Mouse (Mus musculus): ENCODE data around the gene Xpo6. TPM values are rescaled to one million over a fixed set of nuclear protein-coding genes. Genes with fewer than 3 reads are reported as not detected.

Gene Xpo6
- total and polyA plus RNA-seq, 2 experiments, result 15.0 to 79.2 TPM

- Histone ChIP-seq H3K27me3 (ENCODE audit: control insufficient read depth, insufficient read depth, low read length) (no peaks in the 10 kb centered on the region), H3K4me1 (ENCODE audit: control insufficient read depth, insufficient read depth, low read length) (peaks cover 19% of the 10 kb centered on the region), H3K36me3 (ENCODE audit: control insufficient read depth, insufficient read depth, low read length) (no peaks in the 10 kb centered on the region), H3K4me3 (ENCODE audit: insufficient read depth, low read depth, low read length) (no peak overlapping the region), H3K79me2 (ENCODE audit: control insufficient read depth, insufficient read depth, low read length) (peaks cover 32% of the 10 kb centered on the region; the same call in 1 of the 2 replicates), H3K9ac (ENCODE audit: low read depth, low read length) (no peak overlapping the region), H3K27ac (replicated peaks; ENCODE audit: insufficient read depth, low read depth, low read length) (peak overlapping the region; percentile 14)
- peak; percentile 46 for DNase-seq (ENCODE audit: extremely low read depth, low read depth, low spot score)
- 51% methylated on average over 3 of the region's 3 CpGs for WGBS
- TF ChIP-seq CTCF (IDR thresholded peaks at IDR 0.05; ENCODE audit: low read depth, low read length), result no peak
- TF ChIP-seq POLR2A (IDR thresholded peaks at IDR 0.05; ENCODE audit: extremely low read depth, insufficient read depth, low read length), result no peak
These were observed 19.3 kb downstream of the Xpo6 start for GRCm38 (mm10) chr7:126180956-126181355.

- Histone ChIP-seq H3K4me3 (ENCODE audit: insufficient read depth, low read depth, low read length) (no peak overlapping the region), H3K27ac (replicated peaks; ENCODE audit: insufficient read depth, low read depth, low read length) (no peak overlapping the region), H3K79me2 (ENCODE audit: control insufficient read depth, insufficient read depth, low read length) (peaks cover 32% of the 10 kb centered on the region; the same call in 1 of the 2 replicates), H3K4me1 (ENCODE audit: control insufficient read depth, insufficient read depth, low read length) (peaks cover 21% of the 10 kb centered on the region), H3K9ac (ENCODE audit: low read depth, low read length) (no peak overlapping the region), H3K27me3 (ENCODE audit: control insufficient read depth, insufficient read depth, low read length) (no peaks in the 10 kb centered on the region), H3K36me3 (ENCODE audit: control insufficient read depth, insufficient read depth, low read length) (0 out of 2 replicates have a peak, but pooled peaks cover 2% of the 10 kb centered on the region)
- DNase-seq (ENCODE audit: extremely low read depth, low read depth, low spot score), result no peak
- no peak for TF ChIP-seq POLR2A (IDR thresholded peaks at IDR 0.05; ENCODE audit: extremely low read depth, insufficient read depth, low read length)
- TF ChIP-seq CTCF (IDR thresholded peaks at IDR 0.05; ENCODE audit: low read depth, low read length), result no peak
These were observed 21.5 kb downstream of the Xpo6 start for GRCm38 (mm10) chr7:126178804-126179203.

GRCm38 (mm10) chr7:126175999-126176398, 24.3 kb downstream of the Xpo6 start:
- H3K9ac ChIP-seq (ENCODE audit: low read depth, low read length), result no peak overlapping the region
- no peak overlapping the region for H3K4me3 ChIP-seq (ENCODE audit: insufficient read depth, low read depth, low read length)
- WGBS, result 94% methylated on average over 12 of the region's 12 CpGs
- no peaks in the 10 kb centered on the region for H3K27me3 ChIP-seq (ENCODE audit: control insufficient read depth, insufficient read depth, low read length)
- no peak for DNase-seq (ENCODE audit: extremely low read depth, low read depth, low spot score)
- peaks cover 2% of the 10 kb centered on the region; the same call in 1 of the 2 replicates for H3K36me3 ChIP-seq (ENCODE audit: control insufficient read depth, insufficient read depth, low read length)
- peaks cover 35% of the 10 kb centered on the region; the same call in 1 of the 2 replicates for H3K79me2 ChIP-seq (ENCODE audit: control insufficient read depth, insufficient read depth, low read length)
- H3K4me1 ChIP-seq (ENCODE audit: control insufficient read depth, insufficient read depth, low read length), result peaks cover 12% of the 10 kb centered on the region
- no peak for TF ChIP-seq CTCF (IDR thresholded peaks at IDR 0.05; ENCODE audit: low read depth, low read length)
- no peak for TF ChIP-seq POLR2A (IDR thresholded peaks at IDR 0.05; ENCODE audit: extremely low read depth, insufficient read depth, low read length)
- H3K27ac ChIP-seq (replicated peaks; ENCODE audit: insufficient read depth, low read depth, low read length), result no peak overlapping the region

DNA sequence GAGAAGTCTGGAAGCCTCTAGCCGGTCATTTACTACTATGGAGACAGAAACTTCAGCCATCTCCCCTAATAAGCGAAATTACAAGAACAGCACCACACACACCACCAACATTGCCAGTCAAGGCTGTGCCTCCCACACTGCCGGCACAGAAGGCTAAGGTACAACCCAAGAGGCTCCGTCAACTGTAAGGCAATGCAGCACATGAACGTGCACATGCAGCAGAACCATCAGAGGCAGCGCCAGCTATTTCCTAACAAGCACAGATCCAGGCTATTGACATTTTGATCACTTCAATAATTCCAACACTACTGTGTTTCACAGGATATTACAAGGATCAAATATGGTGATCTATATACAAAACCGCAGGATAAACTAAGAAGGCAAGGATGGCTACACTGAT, 24.8 kb downstream of the Xpo6 start:
- DNase-seq (ENCODE audit: extremely low read depth, low read depth, low spot score), result peak; percentile 89
- Histone ChIP-seq H3K4me1 (ENCODE audit: control insufficient read depth, insufficient read depth, low read length) (peaks cover 8% of the 10 kb centered on the region), H3K27me3 (ENCODE audit: control insufficient read depth, insufficient read depth, low read length) (no peaks in the 10 kb centered on the region), H3K36me3 (ENCODE audit: control insufficient read depth, insufficient read depth, low read length) (peaks cover 6% of the 10 kb centered on the region; the same call in 1 of the 2 replicates), H3K27ac (replicated peaks; ENCODE audit: insufficient read depth, low read depth, low read length) (no peak overlapping the region), H3K4me3 (ENCODE audit: insufficient read depth, low read depth, low read length) (no peak overlapping the region), H3K79me2 (ENCODE audit: control insufficient read depth, insufficient read depth, low read length) (peaks cover 35% of the 10 kb centered on the region; the same call in 1 of the 2 replicates), H3K9ac (ENCODE audit: low read depth, low read length) (no peak overlapping the region)
- TF ChIP-seq POLR2A (IDR thresholded peaks at IDR 0.05; ENCODE audit: extremely low read depth, insufficient read depth, low read length) (no peak), CTCF (IDR thresholded peaks at IDR 0.05; ENCODE audit: low read depth, low read length) (no peak)
- 30% methylated on average over 7 of the region's 7 CpGs for WGBS

- peaks cover 8% of the 10 kb centered on the region; the same call in 1 of the 2 replicates for H3K36me3 ChIP-seq (ENCODE audit: control insufficient read depth, insufficient read depth, low read length)
- H3K4me3 ChIP-seq (ENCODE audit: insufficient read depth, low read depth, low read length), result no peak overlapping the region
- H3K79me2 ChIP-seq (ENCODE audit: control insufficient read depth, insufficient read depth, low read length), result peaks cover 35% of the 10 kb centered on the region; the same call in 1 of the 2 replicates
- no peaks in the 10 kb centered on the region for H3K27me3 ChIP-seq (ENCODE audit: control insufficient read depth, insufficient read depth, low read length)
- DNase-seq (ENCODE audit: extremely low read depth, low read depth, low spot score), result no peak
- 79% methylated on average over 2 of the region's 2 CpGs for WGBS
- TF ChIP-seq CTCF (IDR thresholded peaks at IDR 0.05; ENCODE audit: low read depth, low read length) (no peak), POLR2A (IDR thresholded peaks at IDR 0.05; ENCODE audit: extremely low read depth, insufficient read depth, low read length) (no peak)
- H3K9ac ChIP-seq (ENCODE audit: low read depth, low read length), result no peak overlapping the region
- H3K27ac ChIP-seq (replicated peaks; ENCODE audit: insufficient read depth, low read depth, low read length), result no peak overlapping the region
- peaks cover 6% of the 10 kb centered on the region; the same call in 1 of the 2 replicates for H3K4me1 ChIP-seq (ENCODE audit: control insufficient read depth, insufficient read depth, low read length)
These were observed 25.4 kb downstream of the Xpo6 start for GRCm38 (mm10) chr7:126174863-126175262.

DNA sequence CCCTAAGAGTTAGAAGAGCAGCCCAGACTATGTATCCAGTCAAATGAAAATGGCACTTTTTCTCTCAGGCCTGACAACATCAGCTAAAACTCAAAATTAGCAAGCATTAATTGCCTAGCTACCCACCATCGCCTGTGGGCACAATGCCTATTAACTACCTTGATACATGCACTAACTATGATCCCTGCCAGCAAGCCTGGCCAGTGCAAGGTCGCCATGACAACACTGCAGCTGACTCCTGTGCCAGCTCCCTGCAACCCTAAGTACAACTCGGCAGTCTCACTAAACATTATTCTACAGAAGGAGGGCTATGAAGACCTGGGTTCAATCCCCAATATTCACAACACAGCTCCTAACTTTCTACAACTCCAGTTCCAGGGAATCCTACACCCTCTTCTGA, 28.3 kb downstream of the Xpo6 start:
- Histone ChIP-seq H3K27ac (replicated peaks; ENCODE audit: insufficient read depth, low read depth, low read length) (no peak overlapping the region), H3K4me3 (ENCODE audit: insufficient read depth, low read depth, low read length) (no peak overlapping the region), H3K9ac (ENCODE audit: low read depth, low read length) (no peak overlapping the region), H3K36me3 (ENCODE audit: control insufficient read depth, insufficient read depth, low read length) (peaks cover 12% of the 10 kb centered on the region; the same call in 1 of the 2 replicates), H3K79me2 (ENCODE audit: control insufficient read depth, insufficient read depth, low read length) (peaks cover 22% of the 10 kb centered on the region; the same call in 1 of the 2 replicates), H3K4me1 (ENCODE audit: control insufficient read depth, insufficient read depth, low read length) (peaks cover 8% of the 10 kb centered on the region; the same call in 1 of the 2 replicates), H3K27me3 (ENCODE audit: control insufficient read depth, insufficient read depth, low read length) (no peaks in the 10 kb centered on the region)
- 76% methylated on average over 3 of the region's 3 CpGs for WGBS
- no peak for DNase-seq (ENCODE audit: extremely low read depth, low read depth, low spot score)
- TF ChIP-seq CTCF (IDR thresholded peaks at IDR 0.05; ENCODE audit: low read depth, low read length) (no peak), POLR2A (IDR thresholded peaks at IDR 0.05; ENCODE audit: extremely low read depth, insufficient read depth, low read length) (no peak)
